Mouse (Mus musculus) hindbrain, postnatal 0 days (tissue): ENCODE measurements around the gene Gm6377. TPM values are rescaled to one million over a fixed set of nuclear protein-coding genes. Genes with fewer than 3 reads are reported as not detected.

Experiments used
- ATAC-seq: fragments of 200-750 bp; cut with Nextera tagmentation; 2 replicates; pipeline ENCODE4 v1.8.0; 2017; ENCODE audit warnings: mild to moderate bottlenecking, moderate TSS enrichment, moderate library complexity
- DNase-seq: peaks from one replicate; pipeline ENCODE4 v3.0.0-alpha.2; 2015; ENCODE audit warnings: low spot score
- H3K27ac ChIP-seq: fragments of 300-500 bp; sonication (generic); 2 replicates; pipeline ENCODE4 v1.5.1; 2014; ENCODE audit warnings: mild to moderate bottlenecking
- H3K27me3 ChIP-seq: fragments of 300-500 bp; sonication (generic); 2 replicates; pipeline ENCODE4 v1.6.1; 2014; ENCODE audit warnings: low read length, mixed read lengths; ENCODE audit not compliant: insufficient read depth
- H3K36me3 ChIP-seq: fragments of 300-500 bp; sonication (generic); 2 replicates; pipeline ENCODE4 v1.6.1; 2014; ENCODE audit warnings: low read length, mixed read lengths; ENCODE audit not compliant: insufficient read depth
- H3K4me1 ChIP-seq: fragments of 300-500 bp; sonication (generic); 2 replicates; pipeline ENCODE4 v1.6.1; 2014; ENCODE audit warnings: antibody characterized with exemption, low read length, mixed read lengths; ENCODE audit not compliant: insufficient read depth
- H3K4me2 ChIP-seq: fragments of 300-500 bp; sonication (generic); 2 replicates; pipeline ENCODE4 v1.6.1; 2014; ENCODE audit warnings: low read depth, mild to moderate bottlenecking, low read length, moderate library complexity, mixed read lengths
- H3K4me3 ChIP-seq: fragments of 300-500 bp; sonication (generic); 2 replicates; pipeline ENCODE4 v1.5.1; 2014; ENCODE audit warnings: low read length
- H3K9ac ChIP-seq: fragments of 300-500 bp; sonication (generic); replicated peaks from 2 replicates; pipeline ENCODE4 v1.6.1; 2014; ENCODE audit warnings: mild to moderate bottlenecking, low read length, moderate library complexity, mixed read lengths
- H3K9me3 ChIP-seq: fragments of 300-500 bp; sonication (generic); 2 replicates; pipeline ENCODE4 v1.6.1; 2016; ENCODE audit warnings: low read length, mixed read lengths
- CTCF ChIP-seq: IDR thresholded peaks from 2 replicates; pipeline ENCODE4 v1.5.1; 2016; ENCODE audit warnings: antibody characterized with exemption, control low read depth, low read depth
- WGBS: fragments of 180-500 bp; shearing (Covaris S2); extraction: QIAGEN DNeasy Blood & Tissue Kit; methylation state at CpG from one replicate; pipeline ENCODE4 v1.1.7; 2014; 5-methylcytosine and 5-hydroxymethylcytosine counted together
- polyA plus RNA-seq: library from polyadenylated mRNA; unstranded; fragments of >200 nt; fragmentation: Nextera tagmentation; extraction: Ambion mirVana; gene quantifications from 2 replicates; pipeline ENCODE4 v1.2.1, GENCODE M21; 2015
- total RNA-seq: library from RNA; depleted of rRNA; stranded (reverse); fragments of >200 nt; gene quantifications from 2 replicates; pipeline ENCODE4 v1.2.3, GENCODE M21; 2014

Gm6377 gene
- total and polyA plus RNA-seq, 2 experiments from 2014 or later = 0.05 TPM; not detected in 1

GRCm38 (mm10) chrX:109184706-109185478 is 11.7 kb upstream of the Gm6377 start:
- ATAC-seq (no peak), DNase-seq (no peak)
- H3K36me3 ChIP-seq = no peaks in the 10 kb centered on the region
- no peaks in the 10 kb centered on the region for H3K4me1 ChIP-seq
- H3K27ac ChIP-seq = no peak overlapping the region
- H3K4me2 ChIP-seq = no peak overlapping the region
- no peaks in the 10 kb centered on the region for H3K27me3 ChIP-seq
- H3K4me3 ChIP-seq = no peak overlapping the region
- no peak for TF ChIP-seq CTCF
- WGBS = 79% methylated on average over 4 of the region's 4 CpGs
- no peak overlapping the region for H3K9ac ChIP-seq
- H3K9me3 ChIP-seq = no peaks in the 10 kb centered on the region

DNA sequence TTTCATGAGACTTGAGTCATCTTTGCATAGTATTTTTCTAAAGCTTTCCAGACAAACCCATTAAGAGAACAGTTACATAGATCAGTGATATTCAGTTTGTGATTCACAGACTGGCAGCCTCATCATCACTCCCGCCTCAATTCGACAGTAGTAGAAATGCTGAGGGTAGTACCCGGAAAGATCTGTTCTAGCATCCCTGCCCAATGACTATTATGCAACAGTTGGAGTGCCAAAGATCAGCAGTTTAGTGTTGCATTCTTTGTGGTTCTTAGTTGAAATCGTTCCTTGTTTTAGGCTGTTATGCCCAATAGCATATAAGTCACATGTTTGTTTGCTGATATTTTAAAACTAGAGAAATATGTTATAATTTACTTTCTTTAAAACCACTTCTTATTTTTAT is 6.9 kb upstream of the Gm6377 start:
- no peak for TF ChIP-seq CTCF
- Histone ChIP-seq H3K27me3 (no peaks in the 10 kb centered on the region), H3K4me2 (no peak overlapping the region), H3K36me3 (no peaks in the 10 kb centered on the region), H3K9ac (no peak overlapping the region), H3K4me3 (no peak overlapping the region), H3K9me3 (no peaks in the 10 kb centered on the region), H3K27ac (no peak overlapping the region), H3K4me1 (no peaks in the 10 kb centered on the region)
- no peak for ATAC-seq
- 86% methylated on average over 4 of the region's 4 CpGs for WGBS
- DNase-seq = no peak

DNA sequence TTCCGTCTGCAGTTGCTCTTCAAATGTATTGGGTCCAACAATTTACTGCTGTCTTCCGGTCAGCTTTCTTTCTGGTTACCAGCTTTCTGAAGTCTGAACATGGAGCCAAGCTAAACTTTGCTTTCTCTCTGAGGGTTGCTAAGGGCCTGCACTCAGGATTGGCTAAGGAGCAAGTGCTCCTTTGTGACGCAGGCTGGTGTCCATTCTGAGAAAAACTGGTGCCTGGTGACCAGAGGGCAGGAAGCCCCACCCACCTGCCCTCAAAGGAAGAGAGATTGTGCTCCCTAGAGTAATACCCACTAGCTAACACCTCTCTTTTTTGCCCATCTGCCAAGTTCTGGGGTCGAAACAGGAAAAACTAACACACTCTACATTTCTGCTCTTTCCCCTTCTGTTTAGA is 5.6 kb upstream of the Gm6377 start:
- ATAC-seq (no peak), DNase-seq (no peak)
- Histone ChIP-seq H3K4me2 (no peak overlapping the region), H3K4me3 (no peak overlapping the region), H3K9me3 (no peaks in the 10 kb centered on the region), H3K4me1 (no peaks in the 10 kb centered on the region), H3K27me3 (no peaks in the 10 kb centered on the region), H3K36me3 (no peaks in the 10 kb centered on the region), H3K9ac (no peak overlapping the region), H3K27ac (no peak overlapping the region)
- 64% methylated on average over 4 of the region's 4 CpGs for WGBS
- TF ChIP-seq CTCF = no peak

DNA sequence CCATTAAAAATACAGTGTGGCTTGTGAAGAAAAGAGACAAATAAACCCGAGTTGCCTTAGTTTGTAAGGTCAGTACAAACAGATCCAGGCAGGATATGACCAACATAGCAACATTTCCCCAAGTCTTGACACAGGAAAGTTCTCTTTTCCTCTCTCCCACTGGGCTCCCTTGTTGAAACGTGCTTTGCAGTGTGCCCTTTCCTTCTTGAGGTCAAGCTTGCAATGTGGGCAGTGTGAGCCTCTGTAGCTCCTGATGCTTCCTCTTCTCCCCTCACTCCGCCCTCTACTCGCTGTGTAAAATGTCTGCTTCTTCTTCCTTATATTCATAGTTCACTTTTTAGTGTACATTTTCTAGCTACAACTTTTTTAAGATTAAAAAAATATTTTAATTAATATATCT is 5.1 kb upstream of the Gm6377 start:
- no peaks in the 10 kb centered on the region for H3K27me3 ChIP-seq
- no peaks in the 10 kb centered on the region for H3K36me3 ChIP-seq
- no peaks in the 10 kb centered on the region for H3K4me1 ChIP-seq
- H3K4me2 ChIP-seq = no peak overlapping the region
- no peaks in the 10 kb centered on the region for H3K9me3 ChIP-seq
- no peak overlapping the region for H3K9ac ChIP-seq
- WGBS = 69% methylated on average over 4 of the region's 4 CpGs
- no peak for DNase-seq
- TF ChIP-seq CTCF = no peak
- H3K27ac ChIP-seq = no peak overlapping the region
- no peak for ATAC-seq
- no peak overlapping the region for H3K4me3 ChIP-seq

DNA sequence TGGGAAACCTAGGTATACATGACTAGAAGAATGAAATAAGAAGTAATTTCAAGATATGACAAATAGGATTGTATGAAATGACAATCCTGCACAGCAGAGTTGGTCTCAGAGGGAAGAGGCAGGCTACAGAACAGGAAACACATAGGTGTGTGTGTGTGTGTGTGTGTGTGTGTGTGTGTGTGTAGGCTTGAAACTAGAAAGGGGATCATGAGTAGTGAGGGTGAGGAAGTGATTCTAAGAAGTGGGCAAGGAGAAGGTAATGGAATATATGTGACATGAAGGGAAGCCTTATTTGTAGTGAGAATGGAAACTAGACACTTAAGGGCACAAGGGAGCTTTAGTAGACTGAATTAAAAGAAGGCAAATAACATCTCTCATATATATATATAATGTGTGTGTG is 11.3 kb downstream of the Gm6377 start:
- Histone ChIP-seq H3K36me3 (no peaks in the 10 kb centered on the region), H3K4me3 (no peak overlapping the region), H3K9me3 (no peaks in the 10 kb centered on the region), H3K9ac (no peak overlapping the region), H3K4me1 (no peaks in the 10 kb centered on the region), H3K27me3 (no peaks in the 10 kb centered on the region), H3K4me2 (no peak overlapping the region), H3K27ac (no peak overlapping the region)
- DNase-seq (no peak), ATAC-seq (no peak)
- TF ChIP-seq CTCF = no peak

GRCm38 (mm10) chrX:109228720-109229119 is 32.2 kb downstream of the Gm6377 start:
- TF ChIP-seq CTCF = no peak
- Histone ChIP-seq H3K36me3 (no peaks in the 10 kb centered on the region), H3K9ac (no peak overlapping the region), H3K9me3 (no peaks in the 10 kb centered on the region), H3K27me3 (no peaks in the 10 kb centered on the region), H3K4me2 (no peak overlapping the region), H3K27ac (no peak overlapping the region), H3K4me1 (no peaks in the 10 kb centered on the region), H3K4me3 (no peak overlapping the region)
- ATAC-seq = no peak
- WGBS = 92% methylated on average over 1 of the region's 1 CpGs
- no peak for DNase-seq

GRCm38 (mm10) chrX:109235383-109236036 is 39.0 kb downstream of the Gm6377 start:
- no peak overlapping the region for H3K4me3 ChIP-seq
- TF ChIP-seq CTCF = no peak
- no peak for ATAC-seq
- no peaks in the 10 kb centered on the region for H3K4me1 ChIP-seq
- no peak overlapping the region for H3K27ac ChIP-seq
- DNase-seq = no peak
- no peak overlapping the region for H3K4me2 ChIP-seq
- H3K9ac ChIP-seq = no peak overlapping the region
- WGBS = 91% methylated on average over 3 of the region's 3 CpGs
- no peaks in the 10 kb centered on the region for H3K9me3 ChIP-seq
- H3K27me3 ChIP-seq = no peaks in the 10 kb centered on the region
- no peaks in the 10 kb centered on the region for H3K36me3 ChIP-seq
